In the genomic region with DNA sequence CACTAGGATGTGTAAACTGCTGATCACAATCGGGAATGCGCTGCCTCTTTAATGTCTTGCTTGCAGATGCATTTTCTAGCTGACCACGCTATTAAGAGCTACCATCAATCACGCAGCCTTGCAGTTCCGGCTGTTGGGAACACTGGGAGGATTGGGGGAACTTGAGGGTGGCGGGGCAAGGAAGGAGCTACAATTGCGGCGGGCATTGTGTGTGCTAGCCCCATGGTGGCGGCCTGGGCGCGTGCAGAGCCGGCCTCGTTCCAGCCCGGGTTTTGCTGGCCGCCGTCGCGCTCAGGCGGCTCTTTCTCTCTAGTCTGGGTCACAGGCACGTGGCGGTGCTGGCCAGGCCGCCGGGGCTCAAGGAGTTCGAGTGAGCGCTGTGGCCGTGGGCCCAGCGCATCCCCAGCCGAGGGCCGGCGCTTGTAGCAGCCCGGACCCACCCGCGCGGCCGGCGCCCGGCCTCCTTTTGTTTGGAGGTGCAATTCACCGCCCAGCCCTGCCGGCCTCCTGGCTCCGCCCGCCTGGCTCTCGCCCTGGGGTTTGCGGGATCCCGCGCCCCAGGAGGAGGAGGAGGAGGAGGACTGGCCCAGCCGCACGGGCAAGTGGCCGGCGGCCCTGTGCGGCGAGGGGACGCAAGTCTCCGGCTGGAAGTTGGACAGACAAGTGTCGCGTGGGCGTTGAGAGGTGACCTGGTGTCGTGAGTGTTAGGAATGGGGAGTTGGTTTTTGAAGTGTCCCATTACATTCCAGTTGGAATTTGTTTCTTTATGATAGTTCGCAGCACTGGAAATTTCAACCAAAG, we compare ENCODE assay signal across 8 mouse cellular contexts.
DNase-seq lines count a peak whose midpoint lies in the region; ATAC-seq lines count a peak whose summit lies in the region.

No protein-coding gene starts in this region.

- no peaks in the 10 kb centered on the region for H3K27me3 ChIP-seq in hindbrain, embryonic 13.5 days

- H3K9ac ChIP-seq in hindbrain, embryonic 13.5 days: peak overlapping the region; percentile 90

- H3K36me3 ChIP-seq in hindbrain, embryonic 13.5 days: no peaks in the 10 kb centered on the region

- peak overlapping the region; percentile 62 for H3K4me3 ChIP-seq in hindbrain, embryonic 13.5 days

- H3K4me2 ChIP-seq in hindbrain, embryonic 13.5 days: peak overlapping the region; percentile 96

- WGBS in hindbrain, embryonic 13.5 days: under 1% methylated on average over 58 of the region's 58 CpGs

- peak overlapping the region; percentile 97 for H3K27ac ChIP-seq in hindbrain, embryonic 13.5 days

- peak; percentile 81 for DNase-seq in R1 (ENCODE audit: low read depth, low spot score)
- DNase-seq in cerebellum, adult 9-11 months: peak; percentile 80
- peak; percentile 39 to 43 for DNase-seq in frontal cortex, postnatal 25 days (ENCODE audit: low spot score in 2 of 2)
- peak; percentile 29 for DNase-seq in left cerebral cortex, adult 11 months (ENCODE audit: low spot score)
- DNase-seq in lung, postnatal 36 days: peak; percentile 81
- DNase-seq in retina, postnatal 1 day: peak; percentile 93
- peak; percentile 86 for DNase-seq in thymus, postnatal 4 days

- H3K9me3 ChIP-seq in hindbrain, embryonic 13.5 days: no peaks in the 10 kb centered on the region

- H3K4me1 ChIP-seq in hindbrain, embryonic 13.5 days (replicated peaks): peaks cover 76% of the 10 kb centered on the region

- ATAC-seq in hindbrain, embryonic 13.5 days (ENCODE audit: low FRiP score): peak; percentile 89

Comparison
In these comparisons a context has a peak if more than half of its experiments do, and no peak if none do; other contexts are left out.
1. Peak in every context shown above with its lines: DNase-seq, ATAC-seq, H3K4me3 ChIP-seq and H3K27ac ChIP-seq.
2. DNase-seq: peak in every context shown above with its lines; median percentile 93 in retina, postnatal 1 day; 86 in thymus, postnatal 4 days; 81 in R1; 81 in lung, postnatal 36 days; 80 in cerebellum, adult 9-11 months; 41 in frontal cortex, postnatal 25 days; 29 in left cerebral cortex, adult 11 months.